Mouse (Mus musculus) cerebellum, postnatal 14 days (tissue): ENCODE results near the gene Abcg1.

ENCODE experiments used
- DNase-seq, 2 experiments: peaks; one replicate each; pipeline ENCODE4 v3.0.0; 2021; ENCODE audit warnings: mixed read lengths in 2 of 2

Abcg1 gene

GRCm38 (mm10) chr17:31057151-31057890, at the start of gene Abcg1:
Gene Abcg1 (plus strand): TSS chr17:31057675.
- peak; percentile 93 for DNase-seq

GRCm38 (mm10) chr17:31008416-31008815, 49.1 kb upstream of the Abcg1 start:
- DNase-seq, result no peak

- peak; percentile 80 to 83 for DNase-seq
These were observed 45.7 kb upstream of the Abcg1 start for GRCm38 (mm10) chr17:31011551-31012394.

GRCm38 (mm10) chr17:31018267-31018666, 39.2 kb upstream of the Abcg1 start:
- DNase-seq, result peak; percentile 63 to 76

- peak; percentile 83 to 87 for DNase-seq
These were observed 38.0 kb upstream of the Abcg1 start for GRCm38 (mm10) chr17:31019505-31019904.

- peak; percentile 31 to 43 for DNase-seq
These were observed 37.4 kb upstream of the Abcg1 start for GRCm38 (mm10) chr17:31020078-31020477.

- no peak for DNase-seq
These were observed 36.2 kb upstream of the Abcg1 start for GRCm38 (mm10) chr17:31021276-31021675.

GRCm38 (mm10) chr17:31024125-31024781, 33.2 kb upstream of the Abcg1 start:
- no peak for DNase-seq

- no peak for DNase-seq
These were observed 32.7 kb upstream of the Abcg1 start for GRCm38 (mm10) chr17:31024782-31025125.

GRCm38 (mm10) chr17:31026986-31027385, 30.5 kb upstream of the Abcg1 start:
- no peak for DNase-seq

GRCm38 (mm10) chr17:31027723-31028122, 29.8 kb upstream of the Abcg1 start:
- DNase-seq, result no peak

- DNase-seq, result no peak
These were observed 28.6 kb upstream of the Abcg1 start for GRCm38 (mm10) chr17:31028821-31029370.

GRCm38 (mm10) chr17:31029407-31029806, 28.1 kb upstream of the Abcg1 start:
- no peak for DNase-seq

- DNase-seq, result no peak
These were observed 25.1 kb upstream of the Abcg1 start for GRCm38 (mm10) chr17:31032341-31032740.

GRCm38 (mm10) chr17:31033251-31033650, 24.2 kb upstream of the Abcg1 start:
- no peak for DNase-seq

- peak; percentile 34 to 45 for DNase-seq
These were observed 23.3 kb upstream of the Abcg1 start for GRCm38 (mm10) chr17:31034165-31034564.

GRCm38 (mm10) chr17:31034674-31035356, 22.7 kb upstream of the Abcg1 start:
- DNase-seq, result no peak

- no peak for DNase-seq
These were observed 21.2 kb upstream of the Abcg1 start for GRCm38 (mm10) chr17:31036168-31036876.

- no peak for DNase-seq
These were observed 20.1 kb upstream of the Abcg1 start for GRCm38 (mm10) chr17:31037331-31037730.

GRCm38 (mm10) chr17:31038381-31038780, 19.1 kb upstream of the Abcg1 start:
- DNase-seq, result no peak

- DNase-seq, result no peak
These were observed 17.8 kb upstream of the Abcg1 start for GRCm38 (mm10) chr17:31039626-31040025.

GRCm38 (mm10) chr17:31040421-31040820, 17.1 kb upstream of the Abcg1 start:
- DNase-seq, result no peak
